Mouse (Mus musculus) neural tube, embryonic 12.5 days (tissue): ENCODE data around the gene Amot. TPM values are rescaled to one million over a fixed set of nuclear protein-coding genes. Genes with fewer than 3 reads are reported as not detected.

Experiments used
- ATAC-seq: fragments of 200-750 bp; cut with Nextera tagmentation; 2 replicates; pipeline ENCODE4 v1.8.0; 2017; ENCODE audit warnings: low read depth, mild to moderate bottlenecking, moderate TSS enrichment, moderate library complexity; ENCODE audit not compliant: low FRiP score
- H3K27ac ChIP-seq: fragments of 300-500 bp; sonication (generic); 2 replicates; pipeline ENCODE4 v1.5.1; 2016
- H3K27me3 ChIP-seq: fragments of 300-500 bp; sonication (generic); replicated peaks from 2 replicates; pipeline ENCODE4 v1.6.1; 2016; ENCODE audit warnings: mild to moderate bottlenecking
- H3K36me3 ChIP-seq: fragments of 300-500 bp; sonication (generic); 2 replicates; pipeline ENCODE4 v1.6.1; 2016; ENCODE audit warnings: mild to moderate bottlenecking
- H3K4me1 ChIP-seq: fragments of 300-500 bp; sonication (generic); 2 replicates; pipeline ENCODE4 v1.6.1; 2016
- H3K4me2 ChIP-seq: fragments of 300-500 bp; sonication (generic); replicated peaks from 2 replicates; pipeline ENCODE4 v1.6.1; 2016; ENCODE audit warnings: mild to moderate bottlenecking
- H3K4me3 ChIP-seq: fragments of 300-500 bp; sonication (generic); 2 replicates; pipeline ENCODE4 v1.5.1; 2016
- H3K9ac ChIP-seq: fragments of 300-500 bp; sonication (generic); 2 replicates; pipeline ENCODE4 v1.6.1; 2016; ENCODE audit warnings: mild to moderate bottlenecking
- H3K9me3 ChIP-seq: fragments of 300-500 bp; sonication (generic); 2 replicates; pipeline ENCODE4 v1.6.1; 2016; ENCODE audit warnings: mild to moderate bottlenecking
- WGBS: fragments of 180-500 bp; shearing (Covaris S2); methylation state at CpG from one replicate; pipeline ENCODE4 v1.1.7; 2016; 5-methylcytosine and 5-hydroxymethylcytosine counted together
- polyA plus RNA-seq: library from polyadenylated mRNA; unstranded; fragments of >200 nt; fragmentation: Nextera tagmentation; extraction: Ambion mirVana; gene quantifications from 2 replicates; pipeline ENCODE4 v1.2.1, GENCODE M21; 2016

Gene Amot
- polyA plus RNA-seq = 16.7 and 19.8 TPM in 2 replicates

DNA sequence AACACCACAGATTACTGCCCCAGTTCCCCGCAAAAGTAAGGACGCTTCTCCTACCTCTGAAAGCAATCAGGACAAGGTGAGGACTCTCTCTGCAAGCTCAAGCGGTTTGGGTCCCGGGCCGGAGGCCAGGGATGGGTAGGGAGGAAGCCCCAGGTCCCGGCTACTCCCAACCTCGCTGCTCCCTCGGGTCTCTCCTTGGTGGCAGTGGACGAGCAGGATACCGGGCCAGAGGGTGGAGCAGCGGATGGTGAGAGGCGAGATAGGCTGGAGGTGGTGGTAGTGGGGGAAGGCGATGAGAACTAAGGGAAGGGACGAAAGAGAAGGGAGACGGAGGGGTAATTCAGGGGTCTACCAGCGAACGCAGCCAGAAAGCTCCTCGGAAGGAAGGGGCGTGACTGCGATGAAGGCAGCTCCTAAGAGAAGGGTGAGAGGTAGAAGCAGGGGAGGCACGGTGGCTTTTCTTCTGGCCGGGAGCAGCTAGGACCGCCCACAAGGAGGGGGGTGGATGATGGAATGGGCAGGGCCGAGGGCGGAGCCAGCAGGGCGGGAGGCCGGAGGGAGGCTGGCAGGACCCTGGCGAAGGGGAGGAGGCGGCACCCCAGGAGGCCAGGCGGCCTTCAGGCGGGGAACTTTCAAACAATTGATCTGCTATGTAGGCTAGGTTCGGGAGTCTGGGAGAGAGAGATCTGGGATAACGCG is at the start of gene Amot:
Gene Amot, minus strand, starts transcription at position 465 of the 699 bp plus-strand sequence.
- WGBS = 14% methylated on average over 34 of the region's 34 CpGs
- peak within 1 kb of the TSS; percentile 46 for H3K4me3 ChIP-seq
- peak within 1 kb of the TSS; percentile 61 for H3K9ac ChIP-seq
- H3K36me3 ChIP-seq = no peaks in the 10 kb centered on the region
- no peak within 1 kb of the TSS for H3K27ac ChIP-seq
- H3K4me2 ChIP-seq = peak within 1 kb of the TSS; percentile 59
- ATAC-seq = peak; percentile 94
- no peaks in the 10 kb centered on the region for H3K4me1 ChIP-seq
- H3K9me3 ChIP-seq = no peaks in the 10 kb centered on the region
- no peaks in the 10 kb centered on the region for H3K27me3 ChIP-seq

DNA sequence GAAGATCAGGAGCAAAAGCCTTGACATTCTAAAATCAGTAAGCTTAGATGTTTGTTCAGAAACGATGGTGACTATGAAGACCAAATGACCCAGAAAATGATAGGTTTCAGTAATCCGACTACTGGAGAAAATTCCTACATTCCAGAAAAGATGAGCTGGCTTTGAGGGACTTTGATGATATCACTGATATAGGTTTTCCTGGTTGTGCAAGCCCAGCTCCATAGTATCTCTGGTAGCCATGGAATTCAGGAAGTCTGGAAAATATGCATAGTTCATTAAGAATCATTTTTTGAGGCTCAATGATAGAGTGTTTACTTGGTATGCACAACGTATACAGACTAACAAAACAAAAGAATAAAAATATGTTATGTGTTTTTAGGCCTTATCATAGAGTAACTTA is 40.1 kb upstream of the Amot start:
- no peaks in the 10 kb centered on the region for H3K27me3 ChIP-seq
- H3K4me2 ChIP-seq = no peak overlapping the region
- H3K4me1 ChIP-seq = no peaks in the 10 kb centered on the region
- no peak overlapping the region for H3K9ac ChIP-seq
- no peak overlapping the region for H3K4me3 ChIP-seq
- WGBS = 89% methylated on average over 3 of the region's 3 CpGs
- no peaks in the 10 kb centered on the region for H3K9me3 ChIP-seq
- H3K27ac ChIP-seq = no peak overlapping the region
- ATAC-seq = no peak
- no peaks in the 10 kb centered on the region for H3K36me3 ChIP-seq

DNA sequence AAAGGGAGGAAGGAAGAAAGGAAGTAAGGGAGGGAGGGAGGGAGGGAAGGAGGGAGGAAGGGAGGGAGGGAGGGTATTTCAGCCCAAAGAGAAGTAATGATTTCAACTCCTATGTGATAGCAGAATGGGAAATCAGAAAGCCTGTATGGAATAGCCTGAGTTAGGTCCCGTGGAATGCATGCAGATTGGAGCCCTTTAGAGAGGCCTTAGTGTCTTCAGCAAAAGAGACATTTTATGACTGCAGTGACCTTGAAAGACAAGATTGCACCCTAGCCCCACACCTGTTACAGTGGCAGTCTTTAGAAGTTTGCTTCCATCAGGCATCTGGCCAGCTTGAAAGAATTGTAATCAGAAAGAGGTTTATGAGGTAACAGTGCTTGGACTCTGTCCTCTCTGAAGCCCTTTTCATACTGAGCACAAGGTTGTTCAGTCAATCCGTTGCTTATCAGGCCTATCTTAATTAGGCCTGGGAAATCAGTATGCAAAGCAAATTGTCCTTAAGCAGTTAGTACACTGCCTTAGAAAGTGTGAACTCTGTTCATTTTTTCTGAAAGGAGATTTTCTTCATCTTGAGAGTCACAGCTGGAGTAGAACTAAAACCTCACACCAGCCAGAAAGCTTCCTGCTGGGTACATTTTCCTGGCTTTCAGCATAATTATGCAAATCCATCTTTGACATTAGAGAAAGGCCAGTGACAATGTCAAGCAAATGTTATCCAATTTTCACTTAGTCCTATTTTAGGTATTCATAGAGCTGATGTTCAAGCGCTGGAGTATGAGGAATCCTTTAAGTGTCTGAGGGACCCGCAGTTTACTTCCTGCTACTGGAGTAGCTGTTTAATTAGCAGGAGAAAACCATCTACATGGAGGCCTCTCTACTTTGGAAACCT is 38.9 kb upstream of the Amot start:
- Histone ChIP-seq H3K36me3 (no peaks in the 10 kb centered on the region), H3K4me3 (no peak overlapping the region), H3K4me1 (no peaks in the 10 kb centered on the region), H3K27ac (no peak overlapping the region), H3K9ac (no peak overlapping the region), H3K4me2 (no peak overlapping the region), H3K9me3 (no peaks in the 10 kb centered on the region), H3K27me3 (no peaks in the 10 kb centered on the region)
- WGBS = 75% methylated on average over 4 of the region's 4 CpGs
- no peak for ATAC-seq

DNA sequence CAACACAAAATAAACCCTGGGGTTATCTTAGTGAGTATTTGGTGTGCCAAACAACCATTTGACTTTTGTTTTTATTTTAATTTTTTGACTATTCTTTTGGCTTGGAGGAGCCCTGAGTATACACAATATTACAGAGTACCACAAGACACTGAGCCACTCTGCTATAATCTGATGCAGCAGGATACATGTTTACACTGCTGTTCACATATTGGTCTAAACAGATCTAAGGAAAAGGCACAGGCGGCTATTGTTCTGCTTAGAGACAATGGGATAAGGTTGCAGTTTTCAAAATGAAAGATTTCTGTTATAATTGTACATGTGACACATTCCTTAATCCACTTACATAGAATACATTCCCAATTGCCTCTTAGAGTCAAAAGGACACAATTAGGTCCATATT is 36.1 kb upstream of the Amot start:
- WGBS = 93% methylated on average over 1 of the region's 1 CpGs

DNA sequence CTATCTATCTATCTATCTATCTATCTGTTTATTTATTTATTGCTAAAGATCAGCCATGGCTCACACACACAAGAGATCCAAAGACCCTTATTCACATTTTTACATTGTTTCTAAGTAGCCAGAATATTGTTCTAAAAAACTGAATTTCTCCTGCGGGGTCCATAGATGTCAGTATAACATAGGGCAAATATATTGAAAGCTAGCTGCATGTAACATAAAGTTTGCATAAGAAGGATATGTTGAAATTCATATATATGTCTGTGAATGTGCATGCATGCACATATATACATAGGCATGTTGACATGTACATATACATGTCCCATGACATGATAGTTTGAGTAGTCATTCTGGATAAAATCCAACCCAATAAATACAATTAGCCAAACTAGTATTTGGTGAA is 35.3 kb upstream of the Amot start:
- H3K4me3 ChIP-seq = no peak overlapping the region
- 91% methylated on average over 1 of the region's 1 CpGs for WGBS
- no peak overlapping the region for H3K4me2 ChIP-seq

More for the DNA sequence above, 36.1 kb upstream of the Amot start:
- no peaks in the 10 kb centered on the region for H3K4me1 ChIP-seq
- H3K9me3 ChIP-seq = no peaks in the 10 kb centered on the region
- H3K27ac ChIP-seq = no peak overlapping the region
- no peaks in the 10 kb centered on the region for H3K27me3 ChIP-seq
- no peak overlapping the region for H3K9ac ChIP-seq
- no peak overlapping the region for H3K4me3 ChIP-seq
- no peak for ATAC-seq
- H3K4me2 ChIP-seq = no peak overlapping the region
- H3K36me3 ChIP-seq = no peaks in the 10 kb centered on the region

DNA sequence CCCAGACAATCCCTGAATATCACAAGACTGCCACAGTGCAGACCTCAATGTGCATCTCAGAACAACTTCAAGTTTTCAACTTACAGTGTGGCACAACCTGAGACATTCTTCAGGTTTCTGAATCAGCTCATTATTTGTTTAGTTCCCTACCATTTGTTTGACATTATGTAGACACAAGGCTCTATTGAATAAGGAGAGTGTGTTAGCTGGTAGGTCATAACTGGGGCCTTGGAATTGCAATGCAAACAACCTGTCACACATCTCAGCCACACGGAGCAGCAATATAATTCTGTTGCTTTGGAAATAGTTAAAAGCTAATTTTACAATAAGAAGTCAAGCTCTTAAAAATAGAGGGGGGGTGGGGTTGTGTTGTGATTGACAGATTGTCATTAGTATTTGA is 24.6 kb upstream of the Amot start:
- Histone ChIP-seq H3K4me3 (no peak overlapping the region), H3K9me3 (no peaks in the 10 kb centered on the region), H3K4me2 (no peak overlapping the region), H3K27ac (no peak overlapping the region), H3K4me1 (no peaks in the 10 kb centered on the region), H3K9ac (no peak overlapping the region), H3K36me3 (no peaks in the 10 kb centered on the region), H3K27me3 (no peaks in the 10 kb centered on the region)
- ATAC-seq = no peak
- 78% methylated on average over 1 of the region's 1 CpGs for WGBS

More for the DNA sequence above, 35.3 kb upstream of the Amot start:
- no peaks in the 10 kb centered on the region for H3K4me1 ChIP-seq
- no peaks in the 10 kb centered on the region for H3K27me3 ChIP-seq
- H3K36me3 ChIP-seq = no peaks in the 10 kb centered on the region
- ATAC-seq = no peak
- H3K9me3 ChIP-seq = no peaks in the 10 kb centered on the region
- no peak overlapping the region for H3K9ac ChIP-seq
- H3K27ac ChIP-seq = no peak overlapping the region

DNA sequence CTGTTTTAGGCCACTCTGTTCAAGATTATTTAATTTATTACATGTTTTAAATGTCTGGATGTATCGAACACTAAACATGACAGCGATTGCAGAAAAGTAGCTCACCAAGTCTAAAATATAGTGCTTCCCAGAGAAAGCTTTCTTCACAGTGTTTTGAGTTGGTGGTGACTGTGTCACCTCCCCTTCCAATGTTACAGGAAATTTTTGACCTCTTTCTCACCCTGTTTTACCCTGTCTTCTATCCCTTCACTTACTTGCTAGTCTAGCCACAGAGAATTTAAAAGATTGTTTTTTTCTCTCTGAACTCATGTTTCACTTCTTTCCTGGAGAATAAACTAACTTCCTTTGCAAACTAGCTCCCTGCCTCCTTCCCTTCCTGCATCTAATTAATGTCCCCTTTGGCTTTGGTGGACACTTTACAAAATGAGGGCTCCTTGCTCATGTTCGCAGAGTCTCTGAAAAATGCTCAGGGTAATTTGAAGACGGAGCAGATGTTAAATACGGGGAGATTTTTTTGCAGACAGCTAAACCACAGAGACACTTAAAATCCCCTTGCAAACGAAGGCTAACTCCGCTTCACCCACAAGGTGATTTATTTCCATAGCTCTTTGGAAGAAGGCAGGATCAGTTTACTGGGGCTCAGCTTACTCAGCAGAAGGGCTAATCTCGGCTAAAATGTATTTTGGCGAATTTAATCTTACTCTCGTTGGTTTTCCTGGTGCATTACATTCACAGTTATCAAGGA is 11.5 kb upstream of the Amot start:
- Histone ChIP-seq H3K4me2 (no peak overlapping the region), H3K27ac (no peak overlapping the region), H3K4me3 (no peak overlapping the region), H3K9ac (no peak overlapping the region), H3K9me3 (no peaks in the 10 kb centered on the region), H3K4me1 (no peaks in the 10 kb centered on the region), H3K27me3 (no peaks in the 10 kb centered on the region), H3K36me3 (no peaks in the 10 kb centered on the region)
- no peak for ATAC-seq
- 67% methylated on average over 10 of the region's 10 CpGs for WGBS

DNA sequence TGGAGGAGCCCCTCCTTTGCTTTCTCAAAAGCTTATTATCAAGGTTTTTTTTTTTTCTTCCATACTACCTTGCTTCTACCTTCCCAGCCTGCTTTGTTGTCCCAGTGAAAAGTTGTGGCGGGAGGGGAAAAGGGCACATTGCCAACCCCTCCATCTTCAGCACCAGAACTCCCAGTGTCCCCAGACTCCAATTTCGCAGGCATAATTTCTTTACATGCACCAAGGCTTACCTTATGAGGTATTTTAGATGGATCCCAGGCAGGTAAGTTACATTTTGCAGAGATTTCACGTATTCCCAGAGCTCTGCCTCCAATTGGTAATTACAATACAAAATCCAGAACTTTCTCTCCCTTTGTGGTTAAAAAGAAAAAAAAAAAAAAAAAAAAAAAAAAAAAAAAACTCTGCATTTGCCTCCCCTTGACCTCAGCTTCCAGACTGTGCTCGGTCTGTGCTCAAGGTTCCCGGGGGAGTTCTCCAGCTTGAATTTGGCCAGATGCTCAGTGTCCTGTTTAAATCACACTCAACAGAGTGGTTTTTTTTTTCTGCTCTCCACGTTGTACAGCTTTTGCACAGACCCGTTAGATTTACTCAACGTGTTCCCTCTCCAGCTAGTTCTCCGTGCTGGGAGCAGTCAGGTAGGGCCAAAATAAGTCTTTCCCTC is 10.6 kb upstream of the Amot start:
- Histone ChIP-seq H3K4me2 (no peak overlapping the region), H3K9ac (no peak overlapping the region), H3K4me1 (no peaks in the 10 kb centered on the region), H3K27me3 (no peaks in the 10 kb centered on the region), H3K9me3 (no peaks in the 10 kb centered on the region), H3K36me3 (no peaks in the 10 kb centered on the region), H3K4me3 (no peak overlapping the region), H3K27ac (no peak overlapping the region)
- 72% methylated on average over 9 of the region's 9 CpGs for WGBS
- ATAC-seq = no peak

DNA sequence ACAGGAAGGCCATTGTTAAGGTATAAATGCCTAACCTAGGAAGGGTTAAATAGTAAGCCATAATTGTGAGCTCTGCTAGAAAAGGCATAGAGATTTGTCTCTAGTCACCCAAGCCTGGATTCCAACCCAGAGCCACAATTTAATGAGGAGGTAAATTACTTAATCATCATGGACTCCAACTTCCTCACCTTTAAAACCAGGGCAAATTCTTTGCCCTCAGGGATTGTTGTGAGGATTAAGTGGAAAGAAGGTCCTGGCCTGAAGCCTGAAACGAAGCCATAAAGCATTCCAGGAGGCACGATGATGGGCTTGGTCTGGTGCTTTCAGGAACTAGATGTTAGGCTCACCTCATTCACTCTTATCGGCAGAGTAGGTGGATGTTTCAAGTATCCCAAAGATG is 5.7 kb upstream of the Amot start:
- Histone ChIP-seq H3K36me3 (no peaks in the 10 kb centered on the region), H3K27ac (no peak overlapping the region), H3K4me1 (no peaks in the 10 kb centered on the region), H3K4me3 (no peak overlapping the region), H3K9me3 (no peaks in the 10 kb centered on the region), H3K27me3 (no peaks in the 10 kb centered on the region), H3K4me2 (no peak overlapping the region), H3K9ac (no peak overlapping the region)
- WGBS = 47% methylated on average over 3 of the region's 3 CpGs
- no peak for ATAC-seq

DNA sequence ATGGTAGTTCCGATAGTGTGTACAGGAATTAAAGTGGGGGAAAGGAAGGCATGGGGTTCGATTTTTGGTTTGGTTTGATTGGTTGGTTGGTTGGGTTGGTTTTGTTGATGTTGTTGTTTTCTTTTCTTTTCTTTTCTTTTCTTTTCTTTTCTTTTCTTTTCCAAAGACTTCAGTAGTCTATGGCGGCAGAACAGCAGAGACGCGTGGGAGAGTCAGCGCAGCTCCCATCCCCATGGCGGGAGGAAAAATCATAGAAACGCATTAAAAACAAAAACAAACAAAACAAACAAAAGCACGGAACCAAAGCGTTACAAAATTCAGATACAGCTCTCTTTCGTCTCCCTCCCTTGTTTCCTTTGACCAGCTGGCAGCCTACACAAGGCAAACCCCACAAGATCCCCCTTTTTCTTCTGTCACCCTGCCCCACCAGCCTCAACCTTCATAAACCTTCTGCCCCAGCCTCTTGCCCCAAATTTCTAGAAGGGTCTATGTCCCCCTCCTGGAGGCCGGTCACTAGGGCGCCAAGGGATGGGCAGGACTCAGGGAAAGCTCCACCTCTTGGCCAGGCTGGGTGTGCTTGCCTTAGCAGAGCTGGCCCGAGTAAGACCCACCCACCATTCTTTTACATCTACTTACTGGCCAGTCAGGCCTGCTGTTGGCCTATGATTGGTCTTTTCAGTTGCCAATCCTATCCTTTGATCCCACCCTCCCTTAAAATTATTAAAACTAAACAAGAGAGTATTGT is 648 bp upstream of the Amot start:
- H3K36me3 ChIP-seq = no peaks in the 10 kb centered on the region
- H3K4me2 ChIP-seq = peak overlapping the region; percentile 59
- 14% methylated on average over 14 of the region's 14 CpGs for WGBS
- no peaks in the 10 kb centered on the region for H3K27me3 ChIP-seq
- no peaks in the 10 kb centered on the region for H3K4me1 ChIP-seq
- no peak overlapping the region for H3K27ac ChIP-seq
- ATAC-seq = peak; percentile 93
- H3K9me3 ChIP-seq = no peaks in the 10 kb centered on the region
- H3K9ac ChIP-seq = no peak overlapping the region
- peak overlapping the region; percentile 46 for H3K4me3 ChIP-seq

DNA sequence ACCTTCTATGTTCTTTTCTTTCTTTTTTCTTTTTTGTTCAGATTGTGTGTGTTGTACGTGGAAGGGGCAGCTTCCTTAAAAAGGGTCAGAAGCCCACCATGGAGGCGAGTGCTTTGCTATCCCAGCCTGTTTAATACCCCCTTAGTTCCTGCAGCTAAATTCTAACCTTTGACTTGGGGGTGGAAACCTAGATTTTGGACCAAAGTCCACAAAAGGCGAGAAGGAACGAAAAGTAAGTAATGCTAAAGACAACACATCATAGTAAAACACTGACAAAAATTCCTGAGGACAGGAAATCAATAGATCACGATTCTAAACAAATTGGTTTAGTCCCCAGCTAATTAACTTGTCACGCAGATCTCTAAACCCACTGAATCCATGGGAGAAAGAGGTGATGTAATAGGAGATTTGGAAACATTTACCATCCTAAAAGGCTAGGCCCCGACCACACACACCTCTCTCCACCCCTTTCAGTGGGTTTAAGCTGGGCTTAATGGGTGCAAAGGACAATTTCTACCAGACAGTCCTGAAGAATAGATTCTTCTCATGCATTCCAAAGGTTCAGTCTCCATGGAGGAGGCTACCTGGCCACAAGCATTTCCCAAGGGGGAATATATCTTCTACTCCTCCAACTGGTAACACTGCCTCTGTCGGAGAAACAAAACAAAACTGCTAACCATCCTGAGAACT is 3.2 kb downstream of the Amot start:
- H3K36me3 ChIP-seq = no peaks in the 10 kb centered on the region
- 0 out of 2 replicates have a peak overlapping the region, but pooled peaks have one; percentile 2 for H3K4me2 ChIP-seq
- WGBS = 51% methylated on average over 8 of the region's 8 CpGs
- no peaks in the 10 kb centered on the region for H3K27me3 ChIP-seq
- no peaks in the 10 kb centered on the region for H3K4me1 ChIP-seq
- no peak overlapping the region for H3K9ac ChIP-seq
- no peak overlapping the region for H3K4me3 ChIP-seq
- no peak overlapping the region for H3K27ac ChIP-seq
- no peaks in the 10 kb centered on the region for H3K9me3 ChIP-seq
- ATAC-seq = no peak
